Mouse (Mus musculus): ENCODE measurements around the gene Gpc6. TPM values are rescaled to one million over a fixed set of nuclear protein-coding genes. Genes with fewer than 3 reads are reported as not detected.

The Gpc6 gene
- polyA plus RNA-seq, 1 experiment from 2014 or later: 32.2 TPM

DNA sequence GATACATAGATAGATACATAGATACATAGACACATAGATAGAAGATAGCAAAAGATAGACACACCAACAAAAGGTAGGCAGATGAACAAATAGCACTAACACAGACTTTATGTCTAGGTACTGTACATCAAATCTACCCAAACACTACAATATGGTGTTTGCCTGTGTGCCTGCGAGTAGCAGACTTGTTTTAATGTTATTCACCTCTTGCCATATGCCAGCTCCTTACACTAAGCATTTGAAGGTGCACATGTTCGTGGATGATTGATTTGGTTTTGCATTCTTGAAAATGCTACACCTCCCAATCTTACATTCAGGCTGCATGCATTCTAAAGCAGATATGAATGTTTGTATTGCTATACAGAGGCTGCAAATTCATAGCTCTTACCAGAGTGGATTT is 680.6 kb downstream of the Gpc6 start:
- no peak for ATAC-seq (ENCODE audit: low FRiP score)
- H3K9ac ChIP-seq (ENCODE audit: low read depth, low read length): no peak overlapping the region
- no peaks in the 10 kb centered on the region for H3K36me3 ChIP-seq (ENCODE audit: control insufficient read depth, insufficient read depth, low read length)
- no peaks in the 10 kb centered on the region for H3K9me3 ChIP-seq (ENCODE audit: control insufficient read depth, low read length)
- no peaks in the 10 kb centered on the region for H3K27me3 ChIP-seq (ENCODE audit: control insufficient read depth, insufficient read depth, low read length)
- no peak overlapping the region for H3K4me3 ChIP-seq (ENCODE audit: low read depth, low read length)
- DNase-seq (ENCODE audit: low spot score): no peak
- H3K27ac ChIP-seq (ENCODE audit: low read depth, low read length): no peak overlapping the region
- no peak overlapping the region for H3K4me2 ChIP-seq (replicated peaks; ENCODE audit: low read depth, low read length)
- WGBS: 87% methylated on average over 2 of the region's 2 CpGs
- no peaks in the 10 kb centered on the region for H3K4me1 ChIP-seq (replicated peaks; ENCODE audit: control insufficient read depth, insufficient read depth, low read length)

DNA sequence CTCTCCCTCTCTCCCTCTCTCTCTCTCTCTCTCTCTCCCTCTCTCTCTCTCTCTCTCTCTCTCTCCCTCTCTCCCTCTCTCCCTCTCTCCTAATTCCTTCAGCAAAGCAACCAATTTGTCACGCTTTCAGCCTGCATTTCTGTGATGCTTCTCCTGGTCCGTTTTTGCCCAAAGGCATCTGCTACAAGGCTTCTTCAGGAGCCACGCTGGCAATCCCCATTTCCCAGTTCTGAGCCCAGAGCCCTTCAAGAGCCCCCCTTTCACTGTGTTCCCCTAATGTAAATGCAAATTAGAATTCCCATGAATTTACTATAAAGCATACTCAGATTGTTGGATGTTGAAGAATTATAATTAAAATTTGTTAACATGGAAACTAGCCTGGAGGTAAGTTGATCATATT is 686.0 kb downstream of the Gpc6 start:
- Histone ChIP-seq H3K27ac (ENCODE audit: low read depth, low read length) (no peak overlapping the region), H3K4me3 (ENCODE audit: low read depth, low read length) (no peak overlapping the region), H3K4me2 (replicated peaks; ENCODE audit: low read depth, low read length) (no peak overlapping the region), H3K9me3 (ENCODE audit: control insufficient read depth, low read length) (no peaks in the 10 kb centered on the region), H3K9ac (ENCODE audit: low read depth, low read length) (no peak overlapping the region), H3K4me1 (replicated peaks; ENCODE audit: control insufficient read depth, insufficient read depth, low read length) (no peaks in the 10 kb centered on the region), H3K27me3 (ENCODE audit: control insufficient read depth, insufficient read depth, low read length) (no peaks in the 10 kb centered on the region), H3K36me3 (ENCODE audit: control insufficient read depth, insufficient read depth, low read length) (no peaks in the 10 kb centered on the region)
- DNase-seq (ENCODE audit: low spot score) (no peak), ATAC-seq (ENCODE audit: low FRiP score) (no peak)
- 64% methylated on average over 3 of the region's 3 CpGs for WGBS

- 83% methylated on average over 9 of the region's 9 CpGs for WGBS
- H3K27me3 ChIP-seq (ENCODE audit: control insufficient read depth, insufficient read depth, low read length): no peaks in the 10 kb centered on the region
- H3K36me3 ChIP-seq (ENCODE audit: control insufficient read depth, insufficient read depth, low read length): no peaks in the 10 kb centered on the region
- H3K27ac ChIP-seq (ENCODE audit: low read depth, low read length): no peak overlapping the region
- H3K9me3 ChIP-seq (ENCODE audit: control insufficient read depth, low read length): no peaks in the 10 kb centered on the region
- no peak overlapping the region for H3K4me3 ChIP-seq (ENCODE audit: low read depth, low read length)
- DNase-seq (ENCODE audit: low spot score) (no peak), ATAC-seq (ENCODE audit: low FRiP score) (no peak)
- H3K4me2 ChIP-seq (replicated peaks; ENCODE audit: low read depth, low read length): no peak overlapping the region
- H3K9ac ChIP-seq (ENCODE audit: low read depth, low read length): no peak overlapping the region
- H3K4me1 ChIP-seq (replicated peaks; ENCODE audit: control insufficient read depth, insufficient read depth, low read length): no peaks in the 10 kb centered on the region
Observed at GRCm38 (mm10) chr14:117625100-117625710, 700.1 kb downstream of the Gpc6 start.

DNA sequence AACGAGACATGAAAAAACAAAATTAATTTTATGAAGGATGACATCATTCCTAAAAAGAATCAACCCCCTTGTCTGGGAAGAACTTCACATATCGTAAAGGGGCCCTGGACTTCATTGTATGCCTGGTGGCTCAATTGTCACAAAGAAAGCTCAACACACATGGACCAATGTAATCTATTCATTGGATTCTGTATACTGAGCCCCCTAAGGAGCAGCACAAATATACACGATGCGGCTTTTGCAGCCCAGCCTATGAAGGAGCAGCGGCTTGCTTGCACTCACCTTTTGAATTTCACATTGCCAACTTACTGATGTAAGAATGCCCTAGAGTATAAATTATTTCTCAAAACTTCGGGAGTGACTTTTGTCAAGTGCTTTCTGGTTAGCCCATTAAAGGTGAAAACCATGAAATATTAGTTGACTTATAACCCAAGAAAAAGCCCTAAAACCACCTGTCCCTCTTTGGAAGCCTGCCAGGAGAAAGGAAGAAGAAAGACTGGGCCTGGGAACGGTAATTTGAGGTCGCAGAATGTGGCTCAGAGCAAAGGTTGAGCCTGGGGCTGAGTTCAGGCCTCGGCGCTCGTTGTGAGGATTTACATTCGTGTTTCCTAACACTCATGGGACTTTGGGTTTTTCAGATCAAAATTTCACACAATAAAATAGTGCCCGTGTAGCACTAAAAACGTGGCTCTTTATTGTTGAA is 709.3 kb downstream of the Gpc6 start:
- H3K27ac ChIP-seq (ENCODE audit: low read depth, low read length): no peak overlapping the region
- no peaks in the 10 kb centered on the region for H3K27me3 ChIP-seq (ENCODE audit: control insufficient read depth, insufficient read depth, low read length)
- 86% methylated on average over 14 of the region's 14 CpGs for WGBS
- ATAC-seq (ENCODE audit: low FRiP score): no peak
- DNase-seq (ENCODE audit: low spot score): no peak
- no peaks in the 10 kb centered on the region for H3K4me1 ChIP-seq (replicated peaks; ENCODE audit: control insufficient read depth, insufficient read depth, low read length)
- H3K36me3 ChIP-seq (ENCODE audit: control insufficient read depth, insufficient read depth, low read length): no peaks in the 10 kb centered on the region
- H3K4me2 ChIP-seq (replicated peaks; ENCODE audit: low read depth, low read length): no peak overlapping the region
- no peaks in the 10 kb centered on the region for H3K9me3 ChIP-seq (ENCODE audit: control insufficient read depth, low read length)
- H3K4me3 ChIP-seq (ENCODE audit: low read depth, low read length): no peak overlapping the region
- H3K9ac ChIP-seq (ENCODE audit: low read depth, low read length): no peak overlapping the region

DNA sequence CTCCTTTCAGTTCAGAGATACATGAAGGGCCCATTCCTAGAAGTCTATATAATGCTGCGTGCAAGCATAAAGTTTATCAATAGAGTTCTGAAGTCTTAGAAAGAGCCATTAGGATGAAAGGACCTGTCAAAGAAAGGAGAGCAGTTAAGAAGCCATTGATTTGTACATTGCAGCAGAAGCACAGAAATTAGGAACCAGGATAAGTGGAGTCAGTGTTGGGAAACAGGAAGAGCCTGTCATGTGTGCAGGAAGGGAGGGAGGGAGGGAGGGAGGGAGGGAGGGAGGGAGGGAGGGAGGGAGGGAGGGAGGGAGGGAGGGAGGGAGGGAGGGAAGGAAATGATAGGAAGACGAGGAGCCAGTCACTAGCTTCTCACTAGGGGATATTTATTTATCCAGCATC is 716.7 kb downstream of the Gpc6 start:
- Histone ChIP-seq H3K4me1 (replicated peaks; ENCODE audit: control insufficient read depth, insufficient read depth, low read length) (no peaks in the 10 kb centered on the region), H3K4me3 (ENCODE audit: low read depth, low read length) (no peak overlapping the region), H3K9me3 (ENCODE audit: control insufficient read depth, low read length) (no peaks in the 10 kb centered on the region), H3K27ac (ENCODE audit: low read depth, low read length) (no peak overlapping the region), H3K27me3 (ENCODE audit: control insufficient read depth, insufficient read depth, low read length) (no peaks in the 10 kb centered on the region), H3K4me2 (replicated peaks; ENCODE audit: low read depth, low read length) (no peak overlapping the region), H3K9ac (ENCODE audit: low read depth, low read length) (no peak overlapping the region), H3K36me3 (ENCODE audit: control insufficient read depth, insufficient read depth, low read length) (no peaks in the 10 kb centered on the region)
- no peak for ATAC-seq (ENCODE audit: low FRiP score)
- 79% methylated on average over 2 of the region's 2 CpGs for WGBS
- no peak for DNase-seq (ENCODE audit: low spot score)

DNA sequence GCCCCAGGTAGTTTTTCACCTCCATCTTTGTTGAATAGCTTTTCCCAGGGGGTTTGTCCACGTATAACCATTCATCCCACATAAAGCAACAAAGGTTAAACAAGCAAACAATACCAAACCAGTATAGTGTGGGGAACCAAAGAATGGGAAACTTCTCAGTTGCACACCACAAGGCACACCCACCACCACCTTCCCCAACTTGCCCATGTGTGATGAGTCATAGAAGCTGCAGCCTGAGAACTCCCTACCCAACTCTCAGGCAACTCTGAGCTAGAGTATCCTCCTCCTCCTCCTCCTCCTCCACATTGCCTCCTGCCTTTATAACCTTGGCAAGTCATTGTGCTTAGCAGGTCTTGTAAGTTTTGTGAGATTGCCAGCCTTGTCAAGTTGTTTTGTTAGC is 718.0 kb downstream of the Gpc6 start:
- no peaks in the 10 kb centered on the region for H3K4me1 ChIP-seq (replicated peaks; ENCODE audit: control insufficient read depth, insufficient read depth, low read length)
- H3K4me2 ChIP-seq (replicated peaks; ENCODE audit: low read depth, low read length): no peak overlapping the region
- H3K9ac ChIP-seq (ENCODE audit: low read depth, low read length): no peak overlapping the region
- no peak overlapping the region for H3K27ac ChIP-seq (ENCODE audit: low read depth, low read length)
- no peaks in the 10 kb centered on the region for H3K36me3 ChIP-seq (ENCODE audit: control insufficient read depth, insufficient read depth, low read length)
- no peak for ATAC-seq (ENCODE audit: low FRiP score)
- DNase-seq (ENCODE audit: low spot score): no peak
- H3K4me3 ChIP-seq (ENCODE audit: low read depth, low read length): no peak overlapping the region
- no peaks in the 10 kb centered on the region for H3K9me3 ChIP-seq (ENCODE audit: control insufficient read depth, low read length)
- H3K27me3 ChIP-seq (ENCODE audit: control insufficient read depth, insufficient read depth, low read length): no peaks in the 10 kb centered on the region
- WGBS: 80% methylated on average over 1 of the region's 1 CpGs

DNA sequence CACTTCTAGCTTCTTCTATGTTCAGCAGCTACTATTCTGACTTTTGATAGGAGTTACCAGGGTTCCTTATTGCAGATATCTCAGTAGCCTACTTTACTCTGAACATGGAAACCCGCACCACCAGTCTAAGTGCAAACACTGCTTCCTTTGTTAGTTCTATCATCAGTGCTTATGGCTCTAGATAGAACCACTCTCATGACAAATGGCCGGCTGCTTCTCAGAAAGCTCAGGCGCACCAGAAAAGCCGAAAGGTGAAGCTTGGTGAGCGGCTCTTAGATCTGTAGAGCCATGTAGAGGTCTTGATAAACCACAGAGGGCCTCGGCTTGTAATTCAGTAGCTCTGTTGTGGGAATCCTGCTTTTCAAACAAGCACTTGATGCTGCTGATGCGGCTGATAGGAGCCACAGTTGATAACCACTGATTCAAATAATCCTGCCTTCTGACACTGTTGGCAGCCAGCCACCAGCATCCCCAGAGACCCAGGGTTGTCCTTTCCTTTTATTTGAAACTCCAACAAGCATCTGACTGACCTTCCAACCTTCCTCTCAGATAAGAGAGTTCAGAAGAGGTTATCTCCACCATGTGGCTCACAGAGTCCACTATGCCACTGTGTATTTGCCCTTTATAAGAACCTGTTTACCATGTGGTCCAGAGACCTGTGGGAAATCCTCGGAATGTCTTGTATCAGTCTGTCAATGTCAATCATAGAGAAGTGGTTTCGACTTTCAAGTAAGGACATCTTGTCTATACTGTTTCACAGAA is 723.3 kb downstream of the Gpc6 start:
- Histone ChIP-seq H3K27ac (ENCODE audit: low read depth, low read length) (no peak overlapping the region), H3K4me1 (replicated peaks; ENCODE audit: control insufficient read depth, insufficient read depth, low read length) (no peaks in the 10 kb centered on the region), H3K9ac (ENCODE audit: low read depth, low read length) (no peak overlapping the region), H3K9me3 (ENCODE audit: control insufficient read depth, low read length) (no peaks in the 10 kb centered on the region), H3K36me3 (ENCODE audit: control insufficient read depth, insufficient read depth, low read length) (no peaks in the 10 kb centered on the region), H3K27me3 (ENCODE audit: control insufficient read depth, insufficient read depth, low read length) (no peaks in the 10 kb centered on the region), H3K4me2 (replicated peaks; ENCODE audit: low read depth, low read length) (no peak overlapping the region), H3K4me3 (ENCODE audit: low read depth, low read length) (no peak overlapping the region)
- DNase-seq (ENCODE audit: low spot score): no peak
- no peak for ATAC-seq (ENCODE audit: low FRiP score)
- WGBS: 75% methylated on average over 9 of the region's 9 CpGs

- 91% methylated on average over 4 of the region's 4 CpGs for whole genome bisulfite sequencing
- Histone ChIP-seq H3K9ac (ENCODE audit: low read depth, low read length) (no peak overlapping the region), H3K36me3 (ENCODE audit: control insufficient read depth, insufficient read depth, low read length) (no peaks in the 10 kb centered on the region), H3K4me1 (replicated peaks; ENCODE audit: control insufficient read depth, insufficient read depth, low read length) (no peaks in the 10 kb centered on the region), H3K4me3 (ENCODE audit: low read depth, low read length) (no peak overlapping the region), H3K27me3 (ENCODE audit: control insufficient read depth, insufficient read depth, low read length) (no peaks in the 10 kb centered on the region), H3K4me2 (replicated peaks; ENCODE audit: low read depth, low read length) (no peak overlapping the region), H3K27ac (ENCODE audit: low read depth, low read length) (no peak overlapping the region), H3K9me3 (ENCODE audit: control insufficient read depth, low read length) (no peaks in the 10 kb centered on the region)
- DNase-seq (ENCODE audit: low spot score) (no peak), ATAC-seq (ENCODE audit: low FRiP score) (no peak)
Observed at GRCm38 (mm10) chr14:117650141-117650540, 725.0 kb downstream of the Gpc6 start.

- H3K27me3 ChIP-seq (ENCODE audit: control insufficient read depth, insufficient read depth, low read length): no peaks in the 10 kb centered on the region
- DNase-seq (ENCODE audit: low spot score) (no peak), ATAC-seq (ENCODE audit: low FRiP score) (no peak)
- no peaks in the 10 kb centered on the region for H3K4me1 ChIP-seq (replicated peaks; ENCODE audit: control insufficient read depth, insufficient read depth, low read length)
- H3K9me3 ChIP-seq (ENCODE audit: control insufficient read depth, low read length): no peaks in the 10 kb centered on the region
- no peak overlapping the region for H3K9ac ChIP-seq (ENCODE audit: low read depth, low read length)
- no peak overlapping the region for H3K4me3 ChIP-seq (ENCODE audit: low read depth, low read length)
- no peaks in the 10 kb centered on the region for H3K36me3 ChIP-seq (ENCODE audit: control insufficient read depth, insufficient read depth, low read length)
- H3K4me2 ChIP-seq (replicated peaks; ENCODE audit: low read depth, low read length): no peak overlapping the region
- 87% methylated on average over 4 of the region's 4 CpGs for WGBS
- no peak overlapping the region for H3K27ac ChIP-seq (ENCODE audit: low read depth, low read length)
Observed at GRCm38 (mm10) chr14:117651271-117651670, 726.2 kb downstream of the Gpc6 start.
